Mouse (Mus musculus) right cerebral cortex, postnatal 4 days (tissue): ENCODE measurements around the gene Adamts14.

Experiments
- DNase-seq: peaks from one replicate; pipeline ENCODE4 v3.0.0-alpha.2; 2022

Gene Adamts14

DNA sequence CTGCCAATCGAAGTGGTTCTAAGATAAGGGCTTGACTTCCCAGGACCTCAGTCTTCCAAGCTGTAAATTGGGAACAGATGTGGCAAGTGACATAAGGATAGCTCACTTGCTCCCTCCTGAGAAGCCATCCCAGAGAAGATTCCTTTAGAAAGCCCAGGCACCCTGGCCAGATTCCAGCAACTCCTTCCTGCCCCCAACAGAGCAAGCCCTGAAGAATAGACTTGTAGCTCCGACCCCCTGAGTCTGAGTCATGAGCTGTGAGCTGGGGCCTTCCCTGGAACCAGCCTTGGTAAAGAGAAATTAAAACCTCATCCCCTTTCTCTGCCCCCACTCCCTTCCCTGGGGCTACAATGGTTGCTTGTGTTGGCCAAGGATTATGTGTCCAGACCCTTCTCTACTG, 1.3 kb upstream of the Adamts14 start:
- no peak for DNase-seq

DNA sequence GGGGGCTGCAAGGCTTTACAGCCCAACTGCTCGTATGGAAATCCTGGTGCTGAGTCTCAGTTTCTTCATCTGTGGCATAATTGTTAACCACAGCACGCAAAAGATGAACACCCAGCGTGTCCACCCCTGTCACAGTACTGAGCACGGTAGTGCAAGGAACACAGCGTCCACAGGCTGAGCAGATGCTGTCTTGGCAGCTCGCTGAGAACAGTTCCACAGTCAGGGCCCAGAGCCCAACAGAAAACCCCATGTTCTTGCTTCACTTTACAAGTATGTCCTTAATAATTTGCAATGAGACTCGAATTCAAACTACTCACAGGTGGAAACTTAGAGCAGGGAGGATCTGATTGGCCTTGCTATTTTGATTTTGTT, 592 bp upstream of the Adamts14 start:
- no peak for DNase-seq

GRCm38 (mm10) chr10:61272631-61273030, 607 bp downstream of the Adamts14 start:
- no peak for DNase-seq

DNA sequence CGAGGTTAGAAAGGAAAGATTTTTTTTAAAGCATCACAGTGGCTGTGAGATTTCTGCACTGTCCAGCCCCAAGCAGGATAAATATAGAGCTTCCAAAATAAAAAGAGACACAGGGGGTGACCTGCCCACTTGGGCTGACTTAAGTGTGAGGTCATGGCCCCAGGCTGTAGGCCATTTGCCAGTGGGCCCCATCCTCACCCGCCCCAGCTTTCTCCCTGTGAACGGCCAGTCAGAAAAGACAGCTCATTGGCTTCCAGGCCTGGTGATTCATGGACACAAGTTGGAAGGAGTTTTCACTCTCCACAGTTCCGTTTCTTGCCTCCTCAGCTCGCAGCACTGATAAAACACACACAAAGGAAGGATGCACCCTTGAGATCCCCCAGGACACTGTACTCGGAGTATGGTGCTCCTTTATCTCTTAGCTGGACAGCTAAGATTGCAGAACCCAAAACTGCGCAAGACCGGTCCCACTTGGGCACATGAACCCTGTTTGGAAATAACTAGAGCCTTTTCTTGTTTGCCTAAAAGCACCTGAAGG, 1.1 kb downstream of the Adamts14 start:
- no peak for DNase-seq

GRCm38 (mm10) chr10:61267378-61267777, 5.9 kb downstream of the Adamts14 start:
- no peak for DNase-seq

GRCm38 (mm10) chr10:61263606-61264005, 9.6 kb downstream of the Adamts14 start:
- no peak for DNase-seq

DNA sequence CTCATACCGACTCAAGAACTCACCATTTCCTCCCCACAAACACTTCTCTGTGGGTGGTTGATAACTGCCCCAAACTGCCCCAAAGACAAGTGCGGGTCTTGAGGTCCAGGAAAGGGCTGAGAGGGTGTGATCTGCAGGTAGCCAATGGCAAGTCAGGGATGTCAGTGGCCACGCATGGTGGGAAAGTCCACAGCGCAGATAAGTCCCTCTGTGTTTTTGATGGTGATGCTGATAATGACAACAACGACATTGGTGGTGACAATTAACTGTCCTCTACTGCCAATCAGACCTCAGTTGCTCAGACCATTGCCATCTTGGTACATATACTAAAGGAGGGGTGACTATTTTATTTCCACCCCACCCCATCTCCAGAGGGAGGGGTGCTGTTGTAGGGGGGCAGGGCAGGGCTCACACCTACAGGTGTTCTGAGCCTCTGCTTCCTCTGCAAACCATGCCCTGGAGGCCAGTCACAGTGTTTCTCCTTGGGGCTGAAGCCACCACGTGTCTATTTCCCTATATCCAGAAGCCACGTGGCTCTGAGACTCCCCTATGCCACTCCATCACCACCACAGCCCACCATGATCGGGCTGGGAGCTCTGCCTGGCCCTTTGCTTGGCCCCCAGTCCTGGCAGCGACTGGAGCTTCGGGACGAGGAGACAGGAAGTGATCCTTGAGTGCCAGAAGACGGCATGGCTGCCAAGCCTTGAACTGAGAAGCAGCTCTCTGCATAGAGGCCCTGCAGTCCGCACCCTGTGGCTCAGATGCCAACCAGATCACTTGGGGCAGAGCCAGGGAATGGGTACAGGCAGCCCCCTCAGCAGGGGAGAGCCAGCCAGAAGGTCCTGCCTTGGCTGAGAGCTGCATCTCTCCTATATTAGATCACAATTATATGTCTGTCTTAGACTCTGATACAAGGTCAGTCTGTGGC, 11.7 kb downstream of the Adamts14 start:
- peak; percentile 20 for DNase-seq

DNA sequence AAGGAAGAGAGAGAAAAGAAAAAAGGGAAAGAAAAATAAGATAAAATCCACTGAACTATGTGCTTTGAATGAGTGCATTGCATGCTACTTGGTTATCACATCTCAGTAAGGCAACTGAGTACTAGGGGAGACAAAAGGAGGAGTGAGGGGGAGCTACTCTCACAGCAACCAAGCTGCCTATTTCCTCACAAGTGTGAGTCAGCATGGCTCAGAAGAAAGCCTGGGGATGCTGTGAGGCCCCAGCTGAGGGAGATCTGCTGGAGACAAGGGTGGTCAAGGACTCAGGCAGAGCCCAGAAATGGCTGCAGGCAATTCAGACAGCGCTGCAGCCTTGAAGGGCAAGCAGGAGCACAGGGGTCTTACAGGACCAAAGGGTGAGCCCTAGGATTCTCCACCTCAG, 15.1 kb downstream of the Adamts14 start:
- no peak for DNase-seq

DNA sequence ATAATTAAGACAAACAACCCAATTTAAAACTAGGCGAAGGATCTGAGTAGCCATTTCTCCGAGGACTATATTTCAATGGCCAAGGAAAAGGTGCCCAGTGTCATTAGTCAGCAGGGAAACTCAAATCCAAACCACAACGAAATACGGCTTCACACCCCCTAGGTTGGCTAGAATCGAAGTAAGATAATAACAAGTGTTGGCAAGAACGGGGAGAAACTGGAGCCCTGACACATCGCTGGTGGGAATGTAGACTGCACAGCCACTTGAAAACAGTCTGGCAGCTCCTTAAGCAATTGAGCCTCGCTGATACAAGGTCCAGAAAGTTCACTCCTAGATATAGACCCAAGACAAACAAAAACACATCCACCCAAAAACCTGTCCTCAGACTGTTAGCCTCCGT, 16.6 kb downstream of the Adamts14 start:
- DNase-seq = no peak

GRCm38 (mm10) chr10:61255190-61255589, 18.0 kb downstream of the Adamts14 start:
- DNase-seq = no peak

DNA sequence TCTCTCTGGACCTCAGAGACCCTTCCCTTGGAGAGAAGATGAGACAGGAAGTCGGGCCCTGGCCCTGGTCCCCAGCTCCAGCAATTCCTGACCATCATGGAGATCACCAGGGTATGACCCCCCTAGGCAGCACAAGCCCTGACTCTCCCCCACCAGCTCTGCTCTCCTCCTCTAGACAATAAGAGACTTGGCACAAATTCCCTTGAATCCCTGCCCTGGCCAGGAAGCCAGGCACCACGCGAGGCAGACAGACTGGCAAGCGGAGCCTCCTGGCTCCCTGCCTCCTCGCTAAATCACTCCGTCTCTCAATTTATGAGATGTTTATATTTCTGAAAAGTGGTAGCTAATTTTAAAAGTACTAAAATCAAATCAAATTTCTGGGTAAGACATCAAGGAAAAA, 18.5 kb downstream of the Adamts14 start:
- peak; percentile 52 for DNase-seq

GRCm38 (mm10) chr10:61249951-61250350, 23.3 kb downstream of the Adamts14 start:
- no peak for DNase-seq

DNA sequence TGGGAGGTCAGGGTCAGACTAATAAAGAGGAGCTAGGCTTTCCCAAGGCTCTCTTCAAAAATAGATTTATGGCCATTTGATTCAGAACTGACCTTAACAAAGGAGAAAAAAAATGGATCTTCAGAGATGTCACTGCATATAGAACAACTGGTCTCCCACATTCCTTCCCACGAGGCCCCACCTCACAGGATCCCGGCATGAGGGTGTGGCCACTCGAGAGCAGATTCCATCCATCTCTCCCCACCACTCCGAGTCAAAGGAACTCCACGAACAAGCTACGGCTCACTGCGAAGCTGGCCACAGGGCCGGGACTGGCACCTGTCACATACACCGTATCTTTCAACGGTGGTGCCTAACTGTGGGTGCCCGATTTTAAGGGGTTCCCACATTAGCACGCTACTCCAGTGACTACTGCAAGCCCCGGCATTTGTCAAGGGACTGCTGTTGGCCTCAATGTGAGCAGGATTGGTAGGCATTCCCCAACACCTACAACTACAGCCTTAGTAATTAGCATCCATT, 24.6 kb downstream of the Adamts14 start:
- DNase-seq = no peak

GRCm38 (mm10) chr10:61246288-61246687, 26.9 kb downstream of the Adamts14 start:
- no peak for DNase-seq

- DNase-seq = no peak
These were observed 31.2 kb downstream of the Adamts14 start for GRCm38 (mm10) chr10:61241961-61242421.

GRCm38 (mm10) chr10:61240108-61240920, 32.9 kb downstream of the Adamts14 start:
- no peak for DNase-seq

GRCm38 (mm10) chr10:61237391-61237785, 35.9 kb downstream of the Adamts14 start:
- no peak for DNase-seq

DNA sequence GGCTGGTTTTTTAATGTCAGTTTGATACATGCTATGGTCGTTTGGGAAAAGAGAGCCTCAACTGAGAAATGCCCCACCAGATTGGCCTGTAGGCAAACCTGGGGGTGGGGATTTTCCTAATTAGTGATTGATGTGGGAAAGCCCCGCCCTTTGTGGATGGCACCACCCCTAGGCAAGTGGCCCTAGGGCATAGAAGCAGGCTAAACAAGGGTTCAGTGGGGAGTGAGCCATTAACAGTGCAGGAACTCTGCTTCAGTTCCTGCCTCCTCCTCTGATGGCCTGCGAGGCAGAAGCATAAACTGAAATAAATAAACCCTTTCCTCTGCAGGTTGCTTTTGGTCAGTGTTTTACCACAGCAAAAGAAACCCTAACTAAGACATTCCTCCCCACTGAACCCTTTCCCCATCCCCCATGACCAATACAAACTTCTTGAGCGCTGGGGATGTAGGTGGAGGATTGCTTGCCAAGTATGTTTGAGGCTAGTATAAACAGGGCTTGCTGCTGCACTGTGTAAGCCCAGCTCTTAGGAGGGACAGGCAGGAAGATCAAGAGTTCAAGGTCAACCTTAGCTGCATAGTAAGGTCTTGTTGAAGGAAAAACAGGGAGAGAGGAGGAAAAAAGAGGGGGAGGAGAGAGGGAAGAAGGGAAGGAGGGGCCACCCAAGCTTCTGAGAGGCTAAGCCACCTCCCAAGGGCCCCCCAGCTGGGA, 36.4 kb downstream of the Adamts14 start:
- DNase-seq = no peak

DNA sequence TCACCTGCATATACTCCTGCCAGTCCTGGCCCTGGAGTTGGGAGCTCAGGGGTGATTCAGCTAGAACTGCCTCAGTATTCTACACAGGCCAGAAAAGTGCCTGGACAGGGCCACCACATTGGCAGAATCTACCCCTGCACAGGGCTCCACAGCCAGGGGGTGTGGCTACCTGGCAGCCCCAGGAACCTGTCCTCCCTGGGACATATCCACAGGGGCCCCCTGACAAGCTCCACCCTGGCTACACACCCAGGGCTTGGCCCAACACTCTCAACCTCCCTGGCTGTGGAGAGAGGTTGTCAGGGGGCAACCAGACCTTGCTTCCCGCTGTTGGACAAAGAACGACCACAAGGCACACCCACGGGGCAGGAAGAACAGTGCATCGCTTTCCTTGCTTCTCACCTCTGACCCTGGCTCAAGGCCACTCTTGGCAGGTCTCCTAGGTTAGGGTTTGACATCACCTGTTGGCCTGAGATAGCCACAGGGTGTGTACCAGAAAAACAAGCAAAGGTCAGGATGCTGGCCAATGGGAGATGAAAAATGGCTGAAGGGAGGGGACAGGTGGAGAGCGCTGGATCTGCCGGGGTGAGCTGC, 37.5 kb downstream of the Adamts14 start:
- DNase-seq = no peak

GRCm38 (mm10) chr10:61234319-61234718, 38.9 kb downstream of the Adamts14 start:
- no peak for DNase-seq

DNA sequence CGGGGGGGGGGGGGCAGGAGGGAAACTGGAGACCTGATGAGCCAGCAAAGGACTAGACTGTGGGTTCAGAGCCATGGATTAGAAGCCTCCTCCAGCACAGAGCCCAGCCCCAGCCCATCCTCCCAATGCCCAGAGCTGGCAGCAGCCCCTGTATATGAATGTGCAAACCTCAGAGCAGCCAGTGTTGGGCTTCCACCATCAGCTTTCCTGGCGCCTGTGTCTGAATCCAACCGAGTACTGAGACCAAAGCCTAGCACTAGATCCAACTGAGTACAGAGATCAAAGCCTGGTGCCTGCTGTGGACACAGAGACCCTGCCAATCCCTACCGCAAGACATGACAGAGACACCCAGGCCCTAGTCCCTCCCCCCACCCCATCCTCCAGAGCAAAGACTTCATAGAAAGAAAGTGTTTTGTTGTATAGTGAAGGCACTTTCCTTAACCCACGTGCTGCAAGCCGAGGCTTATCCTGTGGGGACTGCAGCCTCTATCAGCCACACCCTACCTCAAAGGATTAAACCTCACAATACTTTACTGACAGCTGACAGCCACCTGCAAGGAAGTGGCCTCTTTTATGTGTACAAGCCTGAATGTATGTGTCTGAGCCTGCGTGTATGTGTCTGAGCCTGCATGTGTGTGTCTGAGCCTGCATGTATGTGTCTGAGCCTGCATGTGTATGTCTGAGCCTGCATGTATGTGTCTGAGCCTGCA, 40.2 kb downstream of the Adamts14 start:
- DNase-seq = no peak

DNA sequence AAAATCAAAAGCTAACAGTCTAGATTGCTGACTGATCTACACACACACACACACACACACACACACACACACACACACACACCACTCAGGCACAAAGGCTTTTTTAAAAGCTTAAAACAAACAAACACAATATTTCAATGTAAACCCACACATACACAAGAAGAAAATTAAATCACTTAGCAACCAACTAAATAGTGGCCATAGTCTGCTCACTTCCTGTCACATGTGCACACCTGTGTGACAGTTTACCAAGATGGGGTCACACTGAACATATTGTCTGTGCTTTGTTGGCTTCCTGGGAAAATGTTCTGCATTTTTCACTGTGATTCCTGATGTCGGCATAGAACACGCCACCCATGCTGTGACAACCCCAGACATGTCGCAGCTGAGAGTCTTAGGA, 41.5 kb downstream of the Adamts14 start:
- DNase-seq = no peak
